Mouse (Mus musculus) stomach, embryonic 15.5 days (tissue): ENCODE results near the gene Atp2c1. TPM values are rescaled to one million over a fixed set of nuclear protein-coding genes. Genes with fewer than 3 reads are reported as not detected.

Experiments
- ATAC-seq: fragments of 200-750 bp; cut with Nextera tagmentation; 2 replicates; pipeline ENCODE4 v1.8.0; 2017; ENCODE audit warnings: low read depth, moderate number of reproducible peaks, moderate TSS enrichment; ENCODE audit not compliant: insufficient read depth, low FRiP score
- H3K27ac ChIP-seq: fragments of 300-500 bp; sonication (generic); 2 replicates; pipeline ENCODE4 v1.5.1; 2015; ENCODE audit warnings: mild to moderate bottlenecking, inconsistent platforms
- H3K27me3 ChIP-seq: fragments of 300-500 bp; sonication (generic); replicated peaks from 2 replicates; pipeline ENCODE4 v1.6.1; 2015; ENCODE audit warnings: inconsistent platforms
- H3K36me3 ChIP-seq: fragments of 300-500 bp; sonication (generic); 2 replicates; pipeline ENCODE4 v1.6.1; 2015; ENCODE audit warnings: inconsistent platforms
- H3K4me1 ChIP-seq: fragments of 300-500 bp; sonication (generic); 2 replicates; pipeline ENCODE4 v1.6.1; 2015; ENCODE audit warnings: inconsistent platforms
- H3K4me2 ChIP-seq: fragments of 300-500 bp; sonication (generic); 2 replicates; pipeline ENCODE4 v1.6.1; 2015; ENCODE audit warnings: mild to moderate bottlenecking, inconsistent platforms
- H3K4me3 ChIP-seq: fragments of 300-500 bp; sonication (generic); replicated peaks from 2 replicates; pipeline ENCODE4 v1.5.1; 2015; ENCODE audit warnings: inconsistent platforms
- H3K9ac ChIP-seq: fragments of 300-500 bp; sonication (generic); 2 replicates; pipeline ENCODE4 v1.6.1; 2015; ENCODE audit warnings: inconsistent platforms
- H3K9me3 ChIP-seq: fragments of 300-500 bp; sonication (generic); 2 replicates; pipeline ENCODE4 v1.6.1; 2016; ENCODE audit warnings: inconsistent platforms
- WGBS: fragments of 180-500 bp; shearing (Covaris S2); methylation state at CpG from one replicate; pipeline ENCODE4 v1.1.7; 2015; 5-methylcytosine and 5-hydroxymethylcytosine counted together
- polyA plus RNA-seq: library from polyadenylated mRNA; unstranded; fragments of >200 nt; fragmentation: Nextera tagmentation; extraction: Ambion mirVana; gene quantifications from 2 replicates; pipeline ENCODE4 v1.2.1, GENCODE M21; 2015

Gene Atp2c1
- polyA plus RNA-seq, 1 experiment from 2014 or later: 60.2 TPM

DNA sequence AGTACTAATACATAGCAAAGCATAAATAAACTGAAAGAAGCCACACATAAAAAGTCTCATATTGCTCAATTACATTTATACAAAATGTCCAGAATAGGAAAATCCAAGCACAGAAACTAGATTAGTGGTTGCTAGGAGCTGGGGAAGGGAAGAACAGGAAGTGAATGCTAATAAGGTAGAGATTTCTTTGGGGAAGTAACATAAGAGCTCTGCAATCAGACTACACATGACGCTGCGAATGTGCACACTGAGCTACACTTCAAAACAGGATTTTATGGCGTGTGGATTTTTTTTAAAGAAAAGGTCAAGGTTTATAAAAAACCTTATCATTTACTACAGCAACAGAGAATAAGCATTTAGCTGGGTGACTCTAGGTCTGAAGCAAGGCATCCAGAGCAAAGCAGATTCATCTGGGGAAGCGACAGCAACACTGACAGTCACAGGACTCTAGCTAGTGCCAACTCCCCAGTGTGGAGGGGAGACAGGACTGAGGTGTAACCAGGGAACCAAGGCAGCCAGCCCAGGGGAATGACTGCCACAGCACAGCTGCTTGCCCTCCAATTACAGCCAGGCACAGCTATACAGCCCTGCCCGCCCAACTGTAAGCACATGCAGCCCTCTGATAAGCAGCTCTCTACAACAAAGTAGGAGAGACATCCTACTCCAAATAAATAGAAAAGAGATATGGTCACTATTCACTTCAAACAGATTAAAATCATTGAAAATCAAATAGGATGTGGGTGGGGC is 42.6 kb downstream of the Atp2c1 start:
- Histone ChIP-seq H3K4me2 (no peak overlapping the region), H3K36me3 (no peaks in the 10 kb centered on the region), H3K27ac (no peak overlapping the region), H3K9me3 (no peaks in the 10 kb centered on the region), H3K27me3 (no peaks in the 10 kb centered on the region), H3K4me1 (0 out of 2 replicates have a peak, but pooled peaks cover 2% of the 10 kb centered on the region), H3K9ac (no peak overlapping the region), H3K4me3 (no peak overlapping the region)
- ATAC-seq: peak; percentile 83
- WGBS: 74% methylated on average over 5 of the region's 5 CpGs

DNA sequence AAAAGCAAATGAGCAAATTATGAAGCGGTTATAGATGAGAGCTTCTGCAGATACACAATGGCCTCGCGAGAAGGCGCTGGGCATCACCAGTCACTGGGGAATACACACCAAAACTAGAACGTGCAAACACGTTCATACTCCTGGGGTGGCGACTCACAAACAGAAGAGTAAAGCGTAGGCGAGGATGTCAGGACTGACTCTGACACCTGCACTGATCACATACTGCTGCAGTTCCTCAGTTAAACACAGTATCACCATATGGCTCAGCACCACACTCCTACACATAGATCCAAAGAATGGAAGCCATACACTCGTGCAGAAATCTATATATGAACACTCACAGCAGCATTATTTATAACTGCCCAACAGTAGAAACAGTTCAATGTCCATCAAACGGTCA is 43.2 kb downstream of the Atp2c1 start:
- Histone ChIP-seq H3K9me3 (no peaks in the 10 kb centered on the region), H3K36me3 (no peaks in the 10 kb centered on the region), H3K27me3 (no peaks in the 10 kb centered on the region), H3K9ac (no peak overlapping the region), H3K4me2 (no peak overlapping the region), H3K27ac (no peak overlapping the region), H3K4me3 (no peak overlapping the region), H3K4me1 (0 out of 2 replicates have a peak, but pooled peaks cover 2% of the 10 kb centered on the region)
- WGBS: 86% methylated on average over 11 of the region's 11 CpGs
- ATAC-seq: no peak

DNA sequence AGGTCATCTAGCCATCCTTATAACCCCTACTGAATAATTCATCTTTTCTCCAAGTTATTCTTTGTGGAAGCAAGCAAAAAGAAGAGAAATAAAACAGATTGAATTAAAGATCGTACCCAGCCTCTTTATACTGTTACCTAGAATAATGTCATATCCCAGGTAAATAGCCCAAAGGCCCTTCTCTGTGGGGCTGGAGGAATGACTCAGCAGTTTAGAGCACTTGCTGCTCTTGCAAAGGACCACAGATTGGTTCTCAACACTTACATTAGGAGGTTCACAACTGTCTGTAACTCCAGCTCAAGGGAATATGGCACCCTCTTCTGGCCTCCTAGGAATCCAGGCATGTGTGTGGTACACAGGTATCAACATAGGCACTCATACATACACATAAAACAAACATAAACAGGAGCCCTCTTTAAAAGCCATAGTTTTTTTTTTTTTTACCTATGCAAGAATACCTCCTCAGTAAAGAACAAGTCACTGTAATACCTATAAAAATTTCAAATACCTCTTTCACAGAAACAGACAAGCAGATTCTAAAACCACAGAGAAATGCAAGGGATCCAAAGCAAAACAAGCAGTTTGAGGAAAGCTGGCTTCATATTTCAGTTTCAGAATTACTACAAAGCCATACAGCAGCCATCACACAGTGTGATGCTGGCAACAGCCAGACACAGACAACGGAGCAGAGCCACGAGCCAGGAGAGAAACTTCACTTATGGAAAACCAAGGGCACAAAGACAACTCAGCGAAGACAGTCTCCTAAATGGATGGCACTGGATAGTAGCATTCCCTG is 44.2 kb downstream of the Atp2c1 start:
- no peak overlapping the region for H3K27ac ChIP-seq
- H3K4me1 ChIP-seq: 0 out of 2 replicates have a peak, but pooled peaks cover 2% of the 10 kb centered on the region
- no peak overlapping the region for H3K9ac ChIP-seq
- H3K4me3 ChIP-seq: no peak overlapping the region
- H3K27me3 ChIP-seq: no peaks in the 10 kb centered on the region
- no peaks in the 10 kb centered on the region for H3K9me3 ChIP-seq
- no peaks in the 10 kb centered on the region for H3K36me3 ChIP-seq
- no peak overlapping the region for H3K4me2 ChIP-seq
- 84% methylated on average over 4 of the region's 4 CpGs for WGBS
- no peak for ATAC-seq

DNA sequence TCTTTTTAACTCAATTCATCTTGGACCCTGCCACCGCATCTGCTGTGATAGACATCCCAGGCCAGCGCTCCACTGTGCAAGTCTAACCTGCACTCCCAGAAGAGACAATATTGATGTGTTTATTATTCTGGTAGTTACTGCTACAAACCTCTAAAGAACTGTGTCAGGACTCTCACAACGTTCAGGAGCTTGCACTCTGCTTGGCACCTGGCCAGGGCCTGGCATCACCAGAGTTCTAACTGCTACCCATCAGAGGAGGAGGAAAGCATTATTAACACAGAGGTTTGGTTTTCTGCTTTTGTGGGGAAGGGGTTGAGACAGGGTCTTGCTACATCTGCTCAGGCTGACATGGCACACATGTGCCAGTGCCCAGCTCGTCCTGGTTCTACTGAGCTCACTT is 45.0 kb downstream of the Atp2c1 start:
- Histone ChIP-seq H3K4me2 (no peak overlapping the region), H3K9ac (no peak overlapping the region), H3K4me1 (0 out of 2 replicates have a peak, but pooled peaks cover 2% of the 10 kb centered on the region), H3K36me3 (no peaks in the 10 kb centered on the region), H3K4me3 (no peak overlapping the region), H3K27ac (no peak overlapping the region), H3K27me3 (no peaks in the 10 kb centered on the region), H3K9me3 (no peaks in the 10 kb centered on the region)
- ATAC-seq: no peak
- WGBS: 68% methylated on average over 4 of the region's 4 CpGs

DNA sequence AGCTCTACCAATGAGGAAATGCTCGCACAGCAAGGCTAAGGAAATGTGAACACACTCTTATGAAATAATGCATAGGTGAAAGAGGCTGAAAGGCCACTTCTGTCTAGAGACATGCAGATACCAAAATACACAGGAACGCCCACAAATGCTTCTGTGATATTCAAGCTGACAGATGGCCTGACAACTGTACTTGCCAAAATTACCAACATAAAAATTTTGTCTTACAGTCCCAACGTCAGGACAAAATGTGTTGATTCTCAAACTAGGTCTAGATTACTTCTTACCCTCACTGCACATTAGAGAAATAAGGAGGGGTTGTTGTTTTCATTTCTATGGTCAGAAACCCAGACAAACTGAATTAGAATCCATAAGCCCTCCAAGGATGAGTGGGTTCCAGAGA is 51.0 kb downstream of the Atp2c1 start:
- Histone ChIP-seq H3K4me2 (no peak overlapping the region), H3K27ac (no peak overlapping the region), H3K9me3 (no peaks in the 10 kb centered on the region), H3K4me3 (no peak overlapping the region), H3K27me3 (no peaks in the 10 kb centered on the region), H3K9ac (no peak overlapping the region), H3K36me3 (no peaks in the 10 kb centered on the region), H3K4me1 (no peaks in the 10 kb centered on the region)
- WGBS: 74% methylated on average over 3 of the region's 3 CpGs
- ATAC-seq: no peak

DNA sequence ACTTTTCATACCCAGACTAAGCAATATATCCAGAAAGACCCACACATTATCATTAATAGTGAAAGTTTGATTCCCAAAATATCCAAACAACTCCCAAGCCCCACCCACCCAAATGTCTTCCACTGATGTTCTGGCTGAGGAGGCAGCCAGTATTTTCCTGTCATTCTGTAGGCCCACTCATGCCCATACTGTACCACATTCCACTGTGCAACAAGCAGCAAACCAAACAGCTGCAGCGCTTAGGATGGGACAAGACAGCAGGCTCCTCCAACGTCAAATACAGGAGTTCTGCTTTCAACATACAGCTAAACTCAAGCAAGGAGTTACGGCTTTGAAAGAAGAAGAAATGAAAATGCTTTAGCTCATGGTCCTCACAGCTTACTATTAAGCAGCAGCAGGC is 52.2 kb downstream of the Atp2c1 start:
- no peaks in the 10 kb centered on the region for H3K36me3 ChIP-seq
- no peak overlapping the region for H3K9ac ChIP-seq
- H3K27me3 ChIP-seq: no peaks in the 10 kb centered on the region
- H3K4me1 ChIP-seq: no peaks in the 10 kb centered on the region
- no peak overlapping the region for H3K4me2 ChIP-seq
- no peak overlapping the region for H3K27ac ChIP-seq
- 85% methylated on average over 3 of the region's 3 CpGs for WGBS
- H3K4me3 ChIP-seq: no peak overlapping the region
- H3K9me3 ChIP-seq: no peaks in the 10 kb centered on the region
- no peak for ATAC-seq

DNA sequence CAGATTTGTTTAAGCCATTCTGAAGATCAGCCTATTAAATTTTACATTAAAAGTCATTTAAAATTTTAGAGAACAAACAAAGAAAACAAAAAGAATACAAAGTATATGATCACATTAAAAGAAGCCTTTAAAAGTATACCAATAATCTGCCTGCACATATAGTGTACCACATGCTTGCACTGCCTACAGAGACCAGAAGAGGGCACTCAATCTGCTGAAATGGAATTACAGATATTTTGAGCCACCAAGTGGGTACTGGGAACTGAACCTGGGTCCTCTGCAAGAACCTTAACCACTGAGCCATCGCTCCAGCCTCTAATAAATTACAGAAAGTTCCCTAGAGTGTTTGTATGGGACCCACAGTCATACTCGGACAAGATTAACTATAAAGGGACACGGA is 59.3 kb downstream of the Atp2c1 start:
- Histone ChIP-seq H3K4me3 (no peak overlapping the region), H3K9me3 (no peaks in the 10 kb centered on the region), H3K9ac (no peak overlapping the region), H3K27me3 (no peaks in the 10 kb centered on the region), H3K27ac (no peak overlapping the region), H3K36me3 (peaks cover 10% of the 10 kb centered on the region), H3K4me2 (no peak overlapping the region), H3K4me1 (no peaks in the 10 kb centered on the region)
- 97% methylated on average over 3 of the region's 3 CpGs for WGBS
- ATAC-seq: no peak

DNA sequence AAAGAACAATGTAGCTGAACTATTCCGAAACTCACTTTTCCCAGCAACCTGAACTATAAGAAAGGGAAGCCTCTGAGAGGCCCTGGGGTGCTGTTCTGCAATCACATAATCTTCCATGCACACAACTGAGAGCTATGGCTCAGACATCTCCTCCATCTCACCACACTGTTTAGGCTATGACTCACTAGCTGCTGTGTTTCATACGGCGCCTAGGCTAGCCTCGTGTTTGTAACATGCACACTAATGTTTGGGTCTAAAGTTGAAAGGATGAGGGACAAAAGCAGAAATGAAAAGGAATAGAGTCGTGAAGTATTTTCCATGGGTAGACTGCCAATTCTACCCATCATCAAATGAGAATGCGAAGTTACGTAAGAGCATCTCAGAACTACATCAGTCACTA is 65.6 kb downstream of the Atp2c1 start:
- Histone ChIP-seq H3K4me1 (no peaks in the 10 kb centered on the region), H3K4me3 (no peak overlapping the region), H3K4me2 (no peak overlapping the region), H3K9me3 (no peaks in the 10 kb centered on the region), H3K9ac (no peak overlapping the region), H3K27me3 (no peaks in the 10 kb centered on the region), H3K36me3 (peaks cover 20% of the 10 kb centered on the region; the same call in 1 of the 2 replicates), H3K27ac (no peak overlapping the region)
- ATAC-seq: no peak
- 88% methylated on average over 7 of the region's 7 CpGs for WGBS

DNA sequence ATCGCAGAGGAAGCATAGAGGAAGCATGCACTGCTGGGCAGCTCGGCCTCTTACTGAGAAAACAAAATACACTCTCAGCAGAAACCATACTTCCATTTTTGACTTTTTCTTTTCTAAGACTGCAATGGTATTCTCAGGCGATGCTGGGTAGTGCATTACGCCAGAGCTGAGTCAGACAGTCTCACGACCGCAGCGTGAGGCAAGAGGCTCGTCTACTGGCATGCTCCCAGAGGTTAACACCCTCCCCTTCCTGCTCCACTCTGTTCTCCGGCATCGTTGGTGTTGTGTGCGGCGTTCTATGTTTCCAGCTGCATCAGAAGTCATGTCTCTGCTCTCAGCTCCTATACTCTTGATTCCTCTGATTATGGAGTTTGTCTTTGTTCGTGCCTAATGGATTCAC is 68.1 kb downstream of the Atp2c1 start:
- H3K4me2 ChIP-seq: no peak overlapping the region
- no peaks in the 10 kb centered on the region for H3K4me1 ChIP-seq
- no peak overlapping the region for H3K4me3 ChIP-seq
- no peaks in the 10 kb centered on the region for H3K9me3 ChIP-seq
- ATAC-seq: no peak
- H3K9ac ChIP-seq: no peak overlapping the region
- WGBS: 89% methylated on average over 13 of the region's 13 CpGs
- H3K36me3 ChIP-seq: peaks cover 20% of the 10 kb centered on the region; the same call in 1 of the 2 replicates
- H3K27me3 ChIP-seq: no peaks in the 10 kb centered on the region
- no peak overlapping the region for H3K27ac ChIP-seq

DNA sequence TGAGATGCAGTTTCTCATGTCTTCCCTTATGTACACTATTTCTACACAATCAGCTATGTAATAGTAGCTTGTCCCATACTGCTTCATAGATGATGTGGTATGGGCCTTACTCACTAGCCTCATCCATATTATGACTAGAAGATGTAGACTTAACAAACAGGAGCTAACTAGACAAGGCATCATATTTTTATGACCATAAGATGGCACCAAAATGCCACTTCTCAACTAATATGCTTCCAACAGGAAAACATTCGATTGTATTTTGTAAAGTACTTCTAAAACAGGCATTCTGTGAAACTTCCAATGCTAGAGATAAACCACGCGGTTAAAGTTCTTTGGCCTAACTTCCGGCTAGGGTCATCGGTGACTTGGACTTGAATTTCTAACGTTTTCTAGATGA is 118.6 kb downstream of the Atp2c1 start:
- WGBS: 88% methylated on average over 6 of the region's 6 CpGs
- 0 out of 2 replicates have a peak, but pooled peaks cover 5% of the 10 kb centered on the region for H3K36me3 ChIP-seq

DNA sequence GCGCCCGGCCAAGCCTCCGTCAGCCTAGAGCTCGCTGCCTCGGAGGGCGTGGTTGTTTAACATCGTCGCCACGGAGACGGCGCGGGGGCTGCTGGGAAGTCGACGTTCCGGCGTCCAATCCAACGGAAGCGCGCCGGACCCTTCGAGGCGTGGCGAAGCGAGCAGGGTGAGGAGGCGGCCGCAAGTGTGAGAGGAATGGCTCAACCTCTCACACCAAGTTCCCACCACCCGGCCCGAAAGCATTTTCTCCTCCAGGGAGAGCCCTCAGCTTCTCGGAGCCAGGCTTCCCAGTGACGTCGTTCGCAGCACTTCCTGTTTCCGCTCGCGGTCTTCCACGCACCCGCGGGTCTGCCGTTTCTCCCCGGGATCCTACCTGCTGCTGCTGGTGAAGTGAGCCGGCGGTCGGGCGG is 131.9 kb downstream of the Atp2c1 start, which contains the start of the genes Aste1 and Nek11:
TSS of gene Aste1 (plus strand) at position 175 of the 410 bp plus-strand sequence.
TSS of gene Nek11 (minus strand) at position 307 of the 410 bp plus-strand sequence.
- Histone ChIP-seq H3K4me3 (peak within 1 kb of the TSS; percentile 60), H3K36me3 (0 out of 2 replicates have a peak, but pooled peaks cover 6% of the 10 kb centered on the region), H3K27me3 (no peaks in the 10 kb centered on the region), H3K9me3 (no peaks in the 10 kb centered on the region), H3K4me1 (0 out of 2 replicates have a peak, but pooled peaks cover 7% of the 10 kb centered on the region), H3K27ac (peak within 1 kb of the TSS; percentile 90), H3K9ac (peak within 1 kb of the TSS; percentile 36), H3K4me2 (peak within 1 kb of the TSS; percentile 64)
- peak; percentile 98 for ATAC-seq
- under 1% methylated on average over 44 of the region's 44 CpGs for WGBS

More for the DNA sequence above, 118.6 kb downstream of the Atp2c1 start:
- no peak overlapping the region for H3K9ac ChIP-seq
- no peak overlapping the region for H3K4me3 ChIP-seq
- ATAC-seq: no peak
- no peaks in the 10 kb centered on the region for H3K9me3 ChIP-seq
- no peaks in the 10 kb centered on the region for H3K27me3 ChIP-seq
- no peaks in the 10 kb centered on the region for H3K4me1 ChIP-seq
- no peak overlapping the region for H3K27ac ChIP-seq
- H3K4me2 ChIP-seq: no peak overlapping the region

DNA sequence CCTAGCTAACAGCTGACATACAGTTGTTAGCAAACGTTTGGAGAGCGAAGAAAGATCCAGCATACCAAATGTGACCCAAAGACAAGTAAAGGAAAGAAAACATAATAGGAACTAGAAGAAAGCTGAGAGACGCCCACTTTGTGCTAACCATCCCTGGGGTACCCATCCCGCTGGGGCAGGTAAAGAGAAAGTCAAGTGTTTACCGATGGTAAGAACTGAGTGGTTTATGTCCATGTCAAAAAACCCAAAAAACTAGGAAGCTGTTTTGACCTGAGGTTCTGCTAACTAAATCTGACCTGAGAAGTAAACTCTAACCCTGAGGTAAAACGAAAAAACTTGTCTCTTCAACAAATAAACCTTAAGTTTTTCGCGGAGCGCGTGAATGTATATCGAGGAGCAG is 132.4 kb downstream of the Atp2c1 start:
- H3K4me1 ChIP-seq: 0 out of 2 replicates have a peak, but pooled peaks cover 7% of the 10 kb centered on the region
- H3K9me3 ChIP-seq: no peaks in the 10 kb centered on the region
- H3K4me2 ChIP-seq: peak overlapping the region; percentile 64
- H3K36me3 ChIP-seq: 0 out of 2 replicates have a peak, but pooled peaks cover 6% of the 10 kb centered on the region
- H3K4me3 ChIP-seq: peak overlapping the region; percentile 60
- ATAC-seq: no peak
- 13% methylated on average over 11 of the region's 11 CpGs for WGBS
- H3K27ac ChIP-seq: no peak overlapping the region
- H3K9ac ChIP-seq: no peak overlapping the region
- H3K27me3 ChIP-seq: no peaks in the 10 kb centered on the region
